Mouse (Mus musculus) embryonic fibroblast, embryonic 13.5 days (primary cell): ENCODE measurements around the gene Cd38.

Experiments used
- CTCF ChIP-seq: IDR thresholded peaks from 2 replicates; pipeline ENCODE4 v1.5.1; 2011; ENCODE audit warnings: mild to moderate bottlenecking, control low read depth, low read length, moderate library complexity, borderline replicate concordance; ENCODE audit not compliant: insufficient read depth
- POLR2A ChIP-seq: IDR thresholded peaks from 2 replicates; pipeline ENCODE4 v1.6.1; 2011; ENCODE audit warnings: low read depth, mild to moderate bottlenecking, control low read depth, low read length, moderate library complexity

GRCm38 (mm10) chr5:43827366-43827765 is 41.0 kb upstream of the Cd38 start:
- TF ChIP-seq CTCF (no peak), POLR2A (no peak)
